Mouse (Mus musculus) liver, embryonic 16.5 days (tissue): ENCODE measurements around the gene Usp33. TPM values are rescaled to one million over a fixed set of nuclear protein-coding genes. Genes with fewer than 3 reads are reported as not detected.

ENCODE experiments used
- ATAC-seq: fragments of 200-750 bp; cut with Nextera tagmentation; 2 replicates; pipeline ENCODE4 v1.8.0; 2017; ENCODE audit warnings: low read depth, mild to moderate bottlenecking, moderate number of reproducible peaks, moderate library complexity
- H3K27ac ChIP-seq: fragments of 300-500 bp; sonication (generic); 2 replicates; pipeline ENCODE4 v1.5.1; 2014; ENCODE audit warnings: mild to moderate bottlenecking, low read length
- H3K27me3 ChIP-seq: fragments of 300-500 bp; sonication (generic); 2 replicates; pipeline ENCODE4 v1.6.1; 2014; ENCODE audit warnings: low read depth, low read length, mixed read lengths; ENCODE audit not compliant: control insufficient read depth, insufficient read depth
- H3K36me3 ChIP-seq: fragments of 300-500 bp; sonication (generic); 2 replicates; pipeline ENCODE4 v1.6.1; 2014; ENCODE audit warnings: mild to moderate bottlenecking; ENCODE audit not compliant: control insufficient read depth, insufficient read depth
- H3K4me1 ChIP-seq: fragments of 300-500 bp; sonication (generic); 2 replicates; pipeline ENCODE4 v1.6.1; 2014; ENCODE audit warnings: low read depth, low read length, mixed read lengths; ENCODE audit not compliant: control insufficient read depth
- H3K4me2 ChIP-seq: fragments of 300-500 bp; sonication (generic); 2 replicates; pipeline ENCODE4 v1.6.1; 2014; ENCODE audit warnings: low read depth, low read length, mixed read lengths
- H3K4me3 ChIP-seq: fragments of 300-500 bp; sonication (generic); 2 replicates; pipeline ENCODE4 v1.5.1; 2014; ENCODE audit warnings: low read depth, mild to moderate bottlenecking, low read length
- H3K9ac ChIP-seq: fragments of 300-500 bp; sonication (generic); 2 replicates; pipeline ENCODE4 v1.6.1; 2014; ENCODE audit warnings: low read depth, low read length
- H3K9me3 ChIP-seq: fragments of 300-500 bp; sonication (generic); replicated peaks from 2 replicates; pipeline ENCODE4 v1.6.1; 2016; ENCODE audit warnings: low read length; ENCODE audit not compliant: control insufficient read depth
- WGBS: fragments of 180-500 bp; shearing (Covaris S2); extraction: QIAGEN DNeasy Blood & Tissue Kit; methylation state at CpG from one replicate; pipeline ENCODE4 v1.1.7; 2014; ENCODE audit not compliant: insufficient replicate concordance; 5-methylcytosine and 5-hydroxymethylcytosine counted together
- polyA plus RNA-seq: library from polyadenylated mRNA; unstranded; fragments of >200 nt; fragmentation: Nextera tagmentation; extraction: Ambion mirVana; gene quantifications from 2 replicates; pipeline ENCODE4 v1.2.1, GENCODE M21; 2015

Usp33 gene
- polyA plus RNA-seq, 1 experiment from 2014 or later: 22.0 TPM

DNA sequence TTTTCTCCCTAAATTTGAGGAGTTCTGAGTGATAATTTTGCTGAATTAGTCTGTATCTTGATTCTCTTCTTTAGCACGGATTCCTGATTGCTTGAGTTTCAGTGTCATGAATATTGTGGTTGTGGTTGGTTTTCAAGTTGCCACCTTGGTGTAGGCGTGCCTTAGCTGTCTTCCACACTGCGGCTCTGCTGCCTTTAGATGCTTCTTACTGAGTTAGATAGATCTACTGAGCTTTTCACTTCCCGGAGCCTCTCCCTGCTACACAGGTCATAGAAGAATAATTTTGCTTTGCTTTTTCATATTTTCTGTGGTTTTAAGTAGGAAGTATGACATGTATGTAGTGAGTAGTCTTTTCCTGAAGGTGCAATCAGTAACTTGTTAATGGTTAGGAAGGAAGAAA lies 96.5 kb downstream of the Usp33 start:
- WGBS: 77% methylated on average over 4 of the region's 4 CpGs
- no peaks in the 10 kb centered on the region for H3K9me3 ChIP-seq
- H3K4me2 ChIP-seq: no peak overlapping the region
- ATAC-seq: no peak
- no peaks in the 10 kb centered on the region for H3K27me3 ChIP-seq
- no peak overlapping the region for H3K27ac ChIP-seq
- H3K9ac ChIP-seq: no peak overlapping the region
- H3K36me3 ChIP-seq: no peaks in the 10 kb centered on the region
- no peak overlapping the region for H3K4me3 ChIP-seq
- H3K4me1 ChIP-seq: no peaks in the 10 kb centered on the region; the same call in 1 of the 2 replicates

Other genes with a start within 250 kb of the Usp33 start
- gene Gipc2, start 180.2 kb upstream of the Usp33 start, polyA plus RNA-seq: 17.8 and 19.7 TPM in 2 replicates
- gene Dnajb4, start 136.2 kb upstream of the Usp33 start, polyA plus RNA-seq: 37.1 and 39.3 TPM in 2 replicates
- 53.0 and 58.0 TPM in 2 replicates for gene Fubp1, start 136.1 kb upstream of the Usp33 start, polyA plus RNA-seq
- 1.3 and 1.9 TPM in 2 replicates for gene Nexn, start 80.1 kb upstream of the Usp33 start, polyA plus RNA-seq
- gene Miga1, start 6.1 kb upstream of the Usp33 start, polyA plus RNA-seq: 3.8 and 4.3 TPM in 2 replicates
- gene Zzz3, start 49.0 kb downstream of the Usp33 start, polyA plus RNA-seq: 11.3 and 12.3 TPM in 2 replicates